Mouse (Mus musculus) kidney, adult 11 months (tissue): ENCODE results near the gene Wdr90.
A peak's percentile ranks its signal among the peaks of the same experiment; 100 is the strongest.
"Not testable (repeated sequence)": the region's sequence is repeated elsewhere in the genome, so short reads cannot be mapped to it uniquely, and the experiment has no call there.

Source experiments
- DNase-seq: peaks from one replicate; pipeline ENCODE4 v3.0.0; 2022

Gene Wdr90

DNA sequence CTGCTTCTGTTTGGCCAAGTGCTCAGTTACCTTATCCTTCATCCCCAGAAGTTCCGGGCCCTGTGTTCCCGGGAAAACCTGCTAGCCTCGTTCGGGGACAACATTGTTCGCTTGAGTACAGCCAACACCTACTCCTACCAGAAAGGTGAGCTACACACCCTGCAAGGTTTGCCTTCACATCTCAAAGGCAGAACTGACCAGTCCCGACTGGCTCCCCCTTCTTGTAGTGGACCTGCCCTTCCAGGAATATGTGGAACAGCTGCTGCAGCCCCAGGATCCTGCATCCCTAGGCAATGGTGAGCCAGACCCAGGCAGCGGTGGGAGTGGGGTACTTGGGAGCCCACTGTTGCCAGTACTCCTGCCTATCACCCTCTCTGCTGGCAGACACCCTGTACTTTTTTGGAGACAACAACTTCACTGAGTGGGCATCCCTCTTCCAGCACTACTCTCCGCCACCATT is 31.7 kb downstream of the Wdr90 start:
- DNase-seq: no peak

DNA sequence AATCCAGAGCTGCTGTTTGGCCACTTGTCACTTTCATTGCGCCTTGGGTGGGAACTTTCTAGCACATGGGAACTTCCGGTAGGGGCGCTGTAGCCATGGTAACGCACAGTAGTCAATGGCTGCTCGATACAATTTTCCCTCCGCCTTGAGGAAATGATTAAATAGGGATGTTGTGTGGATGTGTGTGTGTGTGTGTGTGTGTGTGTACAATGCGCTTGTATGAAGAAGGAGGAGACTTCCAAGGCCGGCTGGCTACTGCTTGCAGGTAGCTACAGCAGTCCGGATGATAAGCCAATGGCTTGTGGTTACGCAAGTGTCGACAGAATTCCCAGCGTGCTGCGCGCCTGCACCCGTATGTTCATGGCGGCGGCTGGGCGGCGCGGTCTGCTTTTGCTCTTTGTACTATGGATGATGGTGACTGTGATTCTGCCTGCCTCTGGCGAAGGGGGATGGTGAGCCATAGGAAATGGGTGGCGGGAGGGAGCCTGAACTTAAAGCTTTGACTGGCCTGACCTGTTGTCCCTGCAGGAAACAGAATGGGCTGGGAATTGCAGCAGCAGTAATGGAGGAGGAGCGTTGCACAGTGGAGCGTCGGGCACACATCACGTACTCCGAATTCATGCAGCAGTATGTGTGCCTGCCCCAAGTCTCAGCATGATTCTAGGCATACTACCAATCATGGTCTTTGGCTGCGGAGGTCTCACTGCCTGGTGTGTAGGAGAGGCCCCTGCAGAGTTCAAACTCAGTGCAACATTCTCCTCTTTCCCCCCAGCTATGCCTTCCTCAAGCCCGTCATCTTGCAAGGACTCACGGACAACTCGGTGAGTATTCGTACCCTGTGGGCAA is 32.4 kb downstream of the Wdr90 start, which contains the start of gene Jmjd8:
Gene Jmjd8, plus strand, starts transcription at position 156 of the 846 bp plus-strand sequence.
- DNase-seq: peak; percentile 84

DNA sequence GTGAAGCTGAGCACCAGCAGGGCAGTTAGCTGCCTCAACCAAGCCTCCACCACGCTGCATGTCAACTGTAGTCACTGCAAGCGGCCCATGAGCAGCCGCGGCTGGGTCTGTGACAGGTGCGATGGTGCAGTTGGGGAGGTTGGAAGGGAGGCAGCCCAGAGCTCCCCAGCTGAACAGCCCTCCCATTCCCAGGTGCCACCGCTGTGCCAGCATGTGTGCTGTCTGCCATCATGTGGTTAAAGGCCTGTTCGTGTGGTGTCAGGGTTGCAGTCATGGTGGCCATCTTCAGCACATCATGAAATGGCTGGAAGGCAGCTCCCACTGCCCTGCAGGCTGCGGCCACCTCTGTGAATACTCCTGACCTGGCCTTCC is 33.1 kb downstream of the Wdr90 start:
- DNase-seq: no peak

DNA sequence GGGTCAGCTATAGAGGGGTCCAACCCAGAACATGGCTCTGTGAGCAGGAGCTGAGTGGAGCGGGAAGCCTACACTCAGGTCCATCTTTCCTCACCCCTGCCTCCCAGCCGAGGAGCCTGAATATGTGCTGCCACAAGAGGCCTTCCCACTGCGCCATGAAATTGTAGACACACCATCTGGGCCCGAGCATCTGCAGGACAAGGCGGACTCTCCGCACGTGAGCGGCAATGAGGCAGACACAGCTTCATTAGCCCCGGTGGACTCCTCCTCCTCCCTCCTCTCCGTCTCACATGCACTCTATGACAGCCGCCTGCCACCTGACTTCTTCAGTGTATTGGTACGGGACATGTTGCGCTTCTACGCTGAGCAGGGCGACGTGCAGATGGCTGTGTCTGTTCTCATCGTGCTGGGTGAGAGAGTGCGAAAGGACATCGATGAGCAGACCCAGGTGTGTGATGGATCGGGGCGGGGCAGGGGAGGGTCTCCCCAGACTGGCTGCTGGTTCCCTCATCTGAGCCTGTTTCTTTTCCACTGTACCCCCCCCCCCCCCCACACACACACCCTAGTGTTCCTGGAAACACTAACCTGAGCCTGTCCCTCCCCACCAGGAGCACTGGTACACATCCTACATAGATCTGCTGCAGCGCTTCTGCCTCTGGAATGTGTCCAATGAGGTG is 33.6 kb downstream of the Wdr90 start:
- DNase-seq: no peak

DNA sequence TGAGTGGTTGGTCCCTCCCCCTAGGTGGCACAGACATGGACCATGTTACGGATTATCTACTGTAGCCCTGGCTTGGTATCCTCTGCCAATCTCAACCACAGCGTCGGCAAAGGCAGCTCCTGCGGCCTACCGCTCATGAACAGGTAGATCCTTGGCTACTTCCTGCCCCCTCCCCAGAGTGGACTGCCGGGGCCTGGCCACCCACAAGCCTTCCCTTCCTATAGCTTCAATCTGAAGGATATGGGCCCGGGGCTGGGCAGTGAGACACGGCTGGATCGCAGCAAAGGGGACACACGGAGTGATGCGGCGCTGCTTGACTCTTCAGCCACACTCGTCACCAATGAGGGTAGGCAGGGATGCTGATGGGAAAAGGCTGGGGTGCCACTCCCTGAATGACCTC is 34.3 kb downstream of the Wdr90 start:
- no peak for DNase-seq

DNA sequence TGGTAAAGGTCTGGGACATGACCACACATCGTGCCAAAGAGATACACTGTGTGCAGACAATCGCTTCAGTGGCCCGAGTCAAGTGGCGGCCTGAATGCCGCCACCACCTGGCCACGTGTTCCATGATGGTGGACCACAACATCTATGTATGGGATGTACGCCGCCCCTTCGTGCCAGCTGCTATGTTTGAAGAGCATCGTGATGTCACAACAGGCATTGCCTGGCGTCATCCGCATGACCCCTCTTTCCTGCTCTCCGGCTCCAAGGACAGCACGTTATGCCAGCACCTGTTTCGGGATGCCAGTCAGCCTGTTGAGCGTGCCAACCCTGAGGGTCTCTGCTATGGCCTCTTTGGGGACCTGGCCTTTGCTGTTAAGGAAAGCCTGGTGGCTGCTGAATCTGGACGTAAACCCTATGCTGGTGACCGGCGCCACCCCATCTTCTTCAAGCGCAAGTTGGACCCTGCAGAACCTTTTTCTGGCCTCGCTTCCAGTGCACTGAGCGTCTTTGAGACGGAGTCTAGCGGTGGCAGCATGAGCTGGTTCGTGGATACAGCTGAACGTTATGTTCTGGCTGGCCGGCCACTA is 35.2 kb downstream of the Wdr90 start:
- no peak for DNase-seq

DNA sequence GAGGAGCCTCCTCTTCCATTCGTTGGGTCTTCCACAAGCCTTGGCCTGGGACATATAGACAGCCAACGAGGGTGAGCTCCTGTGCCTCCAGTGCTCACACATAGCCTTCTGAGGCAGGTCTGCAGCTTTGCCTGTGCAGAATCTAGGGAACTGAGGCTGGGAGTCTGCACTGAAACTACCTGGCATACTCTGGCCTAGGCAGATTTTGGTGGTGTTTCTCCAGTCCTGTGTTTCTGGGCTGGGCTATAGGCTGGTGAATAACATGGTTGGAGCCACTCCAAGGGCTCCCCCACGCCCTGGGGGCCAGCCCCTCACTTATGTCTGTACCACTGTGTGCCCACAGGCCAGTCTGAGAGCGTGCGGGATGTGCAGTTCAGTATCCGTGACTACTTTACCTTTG is 36.0 kb downstream of the Wdr90 start:
- no peak for DNase-seq

DNA sequence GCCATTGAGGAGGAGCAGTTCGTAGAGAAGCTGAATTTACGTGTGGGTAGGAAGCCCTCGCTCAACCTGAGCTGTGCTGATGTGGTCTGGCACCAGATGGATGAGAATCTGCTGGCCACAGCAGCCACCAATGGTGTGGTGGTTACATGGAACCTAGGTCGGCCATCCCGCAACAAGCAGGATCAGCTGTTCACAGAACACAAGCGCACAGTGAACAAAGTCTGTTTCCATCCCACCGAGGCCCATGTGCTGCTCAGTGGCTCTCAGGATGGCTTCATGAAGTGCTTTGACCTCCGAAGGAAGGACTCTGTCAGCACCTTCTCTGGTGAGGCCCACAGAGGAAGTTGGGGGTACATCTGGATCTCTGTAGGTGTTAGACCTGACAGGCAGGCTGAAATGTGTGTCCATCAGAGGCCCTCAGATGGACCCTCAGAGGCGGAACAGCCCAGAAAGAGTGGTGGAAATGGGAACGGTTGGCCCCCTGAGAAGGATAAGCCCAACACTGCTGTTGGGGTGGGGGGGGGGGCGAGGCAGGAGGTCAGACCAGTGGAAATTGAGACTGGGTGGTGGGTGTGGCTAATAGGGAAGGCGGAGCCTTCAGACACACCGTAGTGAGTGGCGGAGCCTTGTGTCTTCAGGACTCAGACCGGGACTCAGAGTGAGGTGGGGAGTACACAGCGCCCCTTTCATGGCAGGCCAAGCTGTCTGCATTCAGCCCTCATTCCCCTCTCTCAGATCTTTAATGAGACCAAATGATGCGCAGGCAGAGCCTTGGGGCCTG is 36.7 kb downstream of the Wdr90 start:
- no peak for DNase-seq

DNA sequence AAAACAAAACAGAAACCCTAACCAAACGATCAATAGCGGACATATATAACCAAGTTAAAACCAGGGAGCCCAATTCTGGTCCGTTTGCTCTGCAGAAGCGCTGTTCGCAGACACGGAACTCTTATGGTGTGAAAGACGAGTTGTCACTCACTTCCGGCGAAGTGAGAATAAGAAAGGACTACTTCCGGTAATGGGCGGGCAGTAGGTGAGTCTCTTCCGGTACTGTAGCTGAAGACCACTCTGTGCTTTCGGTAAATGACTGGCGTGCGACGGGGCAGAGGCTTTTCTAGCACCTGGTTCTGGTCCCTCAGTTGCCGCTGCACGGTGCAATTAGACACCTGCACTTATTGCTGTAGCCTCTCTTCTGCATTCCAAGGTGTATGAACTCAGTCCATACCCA is 37.8 kb downstream of the Wdr90 start, which contains the start of gene Wdr24:
Gene Wdr24, plus strand, starts transcription at position 176 of the 400 bp plus-strand sequence.
- DNase-seq: peak; percentile 73

DNA sequence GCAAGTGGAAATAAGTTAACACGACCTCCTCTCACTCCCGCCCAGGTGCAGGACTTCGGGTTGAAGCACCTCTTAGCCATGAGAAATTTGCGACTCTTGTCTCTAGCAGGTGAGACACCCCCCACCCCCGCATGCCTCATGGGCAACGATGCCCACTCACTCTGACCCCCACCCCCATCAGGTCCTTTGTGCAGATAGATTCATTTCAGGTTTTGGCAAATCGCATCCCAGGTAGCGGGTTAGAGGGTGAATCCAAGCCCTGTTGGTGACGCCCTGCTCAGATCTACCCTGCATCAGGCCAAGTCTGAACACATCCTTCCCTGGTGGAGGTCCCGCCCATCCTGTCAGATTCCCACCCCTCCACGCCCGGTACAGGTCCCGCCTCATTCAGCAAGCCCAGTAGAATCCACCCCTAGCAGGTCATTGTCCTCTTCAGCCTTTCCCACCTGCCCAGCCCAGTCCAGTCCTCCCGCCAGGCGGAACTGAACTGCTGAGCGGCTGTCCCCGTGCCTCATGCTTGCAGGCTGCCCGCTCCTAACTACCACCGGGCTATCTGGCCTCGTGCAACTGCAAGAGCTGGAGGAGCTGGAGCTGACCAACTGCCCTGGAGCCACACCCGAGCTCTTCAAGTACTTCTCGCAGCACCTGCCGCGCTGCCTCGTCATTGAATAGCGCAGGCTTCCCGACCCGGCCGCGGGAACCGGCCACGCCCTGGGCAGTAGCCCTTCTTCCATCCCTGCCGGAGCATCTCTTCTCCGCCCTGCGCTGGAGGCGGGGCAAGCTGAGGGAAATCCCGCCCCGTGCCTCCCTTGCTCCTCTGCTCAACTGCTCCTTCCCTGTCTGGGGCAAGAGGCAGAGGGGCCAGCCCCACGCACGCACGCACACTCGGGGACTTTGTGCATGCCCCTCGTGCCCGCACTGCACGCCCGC is 42.2 kb downstream of the Wdr90 start:
- DNase-seq: no peak

DNA sequence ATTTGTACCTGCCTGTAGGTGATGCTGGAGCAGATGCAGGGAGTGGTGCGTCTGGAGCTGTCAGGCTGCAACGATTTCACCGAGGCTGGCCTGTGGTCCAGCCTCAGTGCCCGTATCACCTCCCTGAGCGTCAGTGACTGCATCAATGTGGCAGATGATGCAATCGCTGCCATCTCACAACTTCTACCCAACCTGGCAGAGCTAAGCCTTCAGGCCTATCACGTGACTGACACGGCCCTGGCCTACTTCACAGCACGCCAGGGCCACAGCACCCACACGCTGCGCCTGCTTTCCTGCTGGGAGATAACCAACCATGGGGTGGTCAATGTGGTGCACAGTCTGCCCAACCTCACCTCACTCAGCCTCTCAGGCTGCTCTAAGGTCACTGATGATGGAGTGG is 43.6 kb downstream of the Wdr90 start:
- DNase-seq: no peak

DNA sequence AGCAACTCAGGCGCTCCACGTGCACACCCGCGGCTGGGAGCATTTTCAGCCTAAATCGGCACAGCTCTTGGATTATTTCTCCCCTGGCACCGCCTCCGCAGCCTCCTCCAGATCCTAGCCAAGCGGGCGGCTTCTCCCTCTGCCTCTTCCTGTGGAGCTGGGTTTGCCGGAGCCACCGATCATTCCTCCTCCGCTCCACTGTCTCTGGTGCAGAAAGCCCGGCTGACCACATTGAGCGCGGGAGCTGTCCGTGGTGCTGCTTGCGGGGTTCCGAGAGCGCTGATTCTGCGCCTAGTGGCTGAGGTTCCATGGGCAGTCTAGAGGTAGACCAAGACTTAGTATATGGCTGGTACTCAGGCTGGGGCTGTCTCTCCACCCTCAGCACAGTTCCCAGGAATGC is 47.8 kb downstream of the Wdr90 start:
- DNase-seq: peak; percentile 72

DNA sequence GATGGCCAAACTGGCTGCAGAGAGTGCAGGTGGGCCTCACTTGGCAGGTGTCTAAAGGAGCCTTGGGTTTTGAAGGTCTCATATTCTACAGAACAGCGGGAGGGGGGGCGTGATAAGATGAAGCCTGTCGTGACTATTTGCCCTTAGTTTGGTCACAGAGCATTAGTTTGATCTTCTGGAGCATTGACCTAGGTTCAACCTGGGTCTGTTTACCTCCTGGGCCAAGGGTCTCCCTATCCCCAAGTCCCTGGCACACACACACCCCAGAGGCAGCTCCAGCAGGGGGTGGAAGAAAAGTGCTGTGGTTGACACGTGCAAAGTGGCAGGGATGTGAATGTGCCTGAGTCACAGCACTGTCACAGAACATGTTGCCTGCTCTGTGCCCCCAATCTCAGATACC is 50.4 kb downstream of the Wdr90 start:
- DNase-seq: no peak

DNA sequence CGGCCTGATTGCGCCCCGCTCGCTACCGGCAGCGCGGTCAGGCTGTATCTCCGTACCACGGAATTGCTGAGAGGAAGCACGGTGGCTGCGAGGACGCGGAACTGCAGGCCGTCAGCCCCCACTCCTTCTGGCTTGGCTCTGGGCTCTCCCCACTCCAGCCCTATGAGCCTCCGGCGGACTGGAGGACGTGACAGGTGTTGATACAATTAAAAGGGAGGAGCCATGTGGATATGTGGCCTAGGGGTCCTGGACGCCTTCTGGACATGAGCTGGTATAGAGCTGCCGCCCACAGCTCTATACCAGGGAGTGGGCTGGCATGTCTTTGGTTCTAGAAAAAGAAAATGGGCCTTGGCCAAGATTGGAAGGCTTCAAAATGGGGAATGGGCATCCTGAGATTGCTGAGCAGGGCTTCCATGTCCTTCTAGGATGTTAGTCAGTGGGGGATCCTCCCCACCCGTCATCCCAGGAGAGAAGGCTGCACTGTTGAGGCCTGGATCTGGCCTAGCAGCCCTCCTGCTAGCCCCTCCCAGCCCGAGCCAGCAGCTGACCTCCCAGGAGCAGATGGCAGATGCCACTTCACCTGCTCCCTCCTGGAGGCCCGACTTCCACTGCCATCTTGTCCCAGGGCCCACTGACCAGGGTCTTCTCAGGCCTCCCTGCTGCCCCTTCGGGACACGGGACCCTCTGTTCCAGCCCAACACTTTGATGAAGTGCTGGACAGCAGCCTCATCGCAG is 51.5 kb downstream of the Wdr90 start:
- no peak for DNase-seq

DNA sequence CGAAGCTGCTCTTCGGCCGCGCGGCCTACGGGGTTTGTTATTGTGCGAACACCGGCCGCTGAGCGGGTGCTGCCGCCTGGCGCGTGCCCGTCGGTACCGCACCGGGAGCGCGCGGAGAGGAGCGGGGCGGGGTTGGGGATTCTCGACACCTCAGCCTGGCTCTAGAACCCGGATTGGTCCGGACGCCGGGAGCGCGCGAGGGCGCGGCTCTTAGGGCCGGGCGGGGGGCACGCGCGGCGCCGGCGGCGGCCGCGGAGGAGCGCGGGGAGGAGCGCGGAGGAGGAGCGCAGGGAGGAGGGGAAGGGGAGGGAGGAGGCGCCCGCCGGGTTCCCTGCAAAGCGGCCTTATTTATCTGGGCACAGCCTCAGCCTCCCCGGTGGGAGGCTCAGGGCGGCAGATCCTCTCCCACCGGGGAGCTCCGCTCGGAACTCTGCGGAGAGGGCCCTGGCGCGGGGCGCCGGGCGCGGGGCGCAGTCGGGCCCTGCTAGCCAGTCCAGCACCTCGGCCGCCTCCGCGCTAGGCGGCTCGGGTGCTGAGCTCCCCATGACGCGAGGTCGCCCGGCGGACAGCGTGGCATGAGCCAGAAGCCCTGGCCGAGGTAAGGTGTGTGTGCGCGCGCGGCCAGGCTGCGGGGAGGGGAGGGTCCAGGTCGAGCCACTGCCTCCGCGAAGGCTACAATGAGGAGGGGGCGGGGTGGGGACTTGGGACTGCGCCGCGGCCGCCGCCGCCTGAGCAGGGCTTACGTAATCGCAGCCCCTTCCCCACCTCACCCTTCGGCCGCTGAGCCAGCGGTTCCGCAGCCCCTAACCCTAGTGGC is 52.3 kb downstream of the Wdr90 start, which contains the start of gene Fbxl16:
Gene Fbxl16, plus strand, starts transcription at position 297 of the 817 bp plus-strand sequence.
- DNase-seq: peak; percentile 75

DNA sequence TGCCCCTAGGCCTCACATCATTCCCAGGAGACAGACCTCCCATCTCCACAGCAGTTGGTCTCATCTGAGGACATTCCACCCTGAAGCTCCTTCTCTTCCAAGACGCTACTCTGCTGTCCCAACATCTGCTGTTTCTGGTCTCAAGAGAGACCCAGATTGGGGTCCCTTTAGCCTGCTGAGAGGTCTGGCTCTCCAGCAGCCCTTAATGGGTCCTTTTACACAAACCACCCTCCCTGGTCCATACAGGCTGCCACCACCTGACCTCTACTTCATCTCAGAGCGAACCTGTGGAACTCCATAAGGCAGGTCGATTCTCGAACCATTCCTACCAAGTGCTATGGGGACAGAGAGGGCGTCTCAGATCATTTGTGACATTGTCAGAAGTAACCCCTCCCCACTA is 53.3 kb downstream of the Wdr90 start:
- DNase-seq: no peak

DNA sequence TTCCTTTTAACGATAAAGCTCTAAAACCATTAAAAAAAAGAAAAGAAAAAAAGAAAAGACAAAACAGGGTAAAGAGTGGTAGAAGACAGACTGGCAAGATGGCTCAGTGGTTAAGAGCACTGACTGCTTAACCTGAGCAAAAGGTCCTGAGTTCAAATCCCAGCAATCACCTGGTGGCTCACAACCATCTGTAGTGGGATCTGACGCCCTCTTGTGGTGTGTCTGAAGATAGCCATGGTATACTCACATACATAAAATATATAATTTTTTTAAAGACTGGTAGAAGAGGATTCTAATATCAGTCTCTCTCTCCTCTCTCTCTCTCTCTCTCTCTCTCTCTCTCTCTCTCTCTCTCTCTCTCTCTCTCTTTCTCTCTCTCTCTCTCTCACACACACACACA is 53.8 kb downstream of the Wdr90 start:
- DNase-seq: not testable (repeated sequence)

DNA sequence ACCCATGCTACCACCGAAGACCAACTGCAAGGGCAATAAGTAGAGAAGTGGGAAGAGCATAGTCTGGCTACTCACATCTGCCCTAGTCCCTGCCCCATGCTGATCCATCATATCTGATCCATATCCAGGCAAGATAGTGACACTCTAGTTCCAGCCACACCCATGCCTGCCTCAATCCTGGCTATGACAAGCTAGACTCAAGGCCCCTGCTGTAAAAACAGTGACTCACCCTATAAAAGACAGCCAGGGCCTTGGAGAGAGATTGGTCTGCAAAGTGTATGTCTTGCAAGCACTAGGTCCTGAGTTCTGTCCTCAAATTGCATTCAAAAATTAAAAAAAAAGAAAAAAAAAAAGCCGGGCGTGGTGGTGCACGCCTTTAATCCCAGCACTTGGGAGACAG is 54.8 kb downstream of the Wdr90 start:
- DNase-seq: no peak

DNA sequence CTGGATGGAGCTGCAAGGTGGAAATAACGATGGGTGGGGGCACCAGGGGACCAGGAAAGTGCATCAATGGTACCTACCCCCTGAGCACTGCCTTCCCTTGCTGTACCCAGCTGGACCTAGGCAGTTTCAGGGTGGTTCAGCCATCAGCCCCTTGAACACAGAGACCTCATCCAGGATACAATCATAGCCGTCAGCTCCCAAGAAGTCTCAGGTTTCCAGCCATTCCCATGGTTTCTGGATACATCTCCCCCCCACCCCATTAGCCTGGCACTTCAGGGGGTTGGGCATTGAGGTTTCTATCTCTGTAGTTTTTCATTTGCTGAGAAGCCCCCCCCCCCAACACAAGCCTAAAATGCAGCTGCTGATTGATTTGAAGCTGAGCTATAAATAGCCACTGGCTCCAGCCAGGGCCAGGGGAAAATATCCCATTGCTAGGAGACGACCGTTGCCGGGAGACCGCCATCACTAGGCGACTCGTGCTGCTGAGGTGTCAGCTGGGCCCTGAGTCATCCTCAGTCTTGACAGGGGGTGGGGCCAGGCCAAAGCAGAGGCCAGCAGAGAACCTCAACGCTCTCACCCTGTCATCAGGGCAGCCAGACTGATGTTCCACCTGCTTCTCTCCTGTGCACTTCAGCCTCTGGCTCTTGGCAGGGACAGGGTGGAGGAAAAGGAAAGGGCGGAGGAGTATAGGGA is 58.3 kb downstream of the Wdr90 start:
- DNase-seq: no peak

DNA sequence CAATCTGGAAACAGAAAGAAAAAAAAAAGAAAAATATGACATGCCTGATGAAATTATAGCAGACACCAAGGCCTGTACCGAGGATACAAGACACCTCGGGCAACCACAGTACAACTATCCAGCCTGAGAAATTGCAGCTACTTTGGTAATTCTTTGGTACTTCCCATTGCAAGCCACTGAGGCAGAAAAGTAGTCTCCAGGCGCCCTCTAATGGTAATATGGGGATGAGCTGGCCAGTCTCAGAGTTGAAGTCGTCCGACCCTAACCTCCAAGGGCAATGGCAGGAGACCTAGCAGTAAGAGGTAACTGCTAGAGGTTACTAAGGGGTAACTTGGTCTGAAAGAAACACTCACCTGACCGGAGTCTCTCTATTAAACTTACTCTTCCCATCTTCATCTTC is 60.3 kb downstream of the Wdr90 start:
- DNase-seq: peak; percentile 77
